Mouse (Mus musculus) spleen, adult 2 months (tissue): Measurements from ENCODE around the gene Rap1gap2. TPM values are rescaled to one million over a fixed set of nuclear protein-coding genes. Genes with fewer than 3 reads are reported as not detected.
A peak's percentile ranks its signal among the peaks of the same experiment; 100 is the strongest.

ENCODE experiments used
- DNase-seq, 2 experiments: peaks; one replicate each; pipeline versions ENCODE4 v3.0.0 to v3.0.0-alpha.2; 2012 to 2021; ENCODE audit warnings: low spot score in 2 of 2, low read depth in 1 of 2
- H3K27ac ChIP-seq: fragments of 200-500 bp; 2 replicates; pipeline ENCODE4 v1.5.1; 2012; ENCODE audit warnings: low read length, inconsistent platforms; ENCODE audit not compliant: insufficient read depth
- H3K27me3 ChIP-seq: fragments of 200-500 bp; 2 replicates; pipeline ENCODE4 v1.6.1; 2012; ENCODE audit warnings: mild to moderate bottlenecking, moderate library complexity, low read length, inconsistent platforms; ENCODE audit not compliant: control insufficient read depth, insufficient read depth
- H3K36me3 ChIP-seq: fragments of 200-500 bp; 2 replicates; pipeline ENCODE4 v1.6.1; 2012; ENCODE audit warnings: mild to moderate bottlenecking, low read length, inconsistent platforms; ENCODE audit not compliant: control insufficient read depth, insufficient read depth
- H3K4me1 ChIP-seq: fragments of 200-500 bp; 2 replicates; pipeline ENCODE4 v1.6.1; 2011; ENCODE audit warnings: inconsistent platforms; ENCODE audit not compliant: control insufficient read depth, insufficient read depth, insufficient read length
- H3K4me3 ChIP-seq: fragments of 200-500 bp; 2 replicates; pipeline ENCODE4 v1.5.1; 2011; ENCODE audit warnings: mild to moderate bottlenecking, inconsistent platforms; ENCODE audit not compliant: insufficient read depth, insufficient read length; ENCODE audit errors: extremely low read depth
- CTCF ChIP-seq: fragments of 200-500 bp; IDR thresholded peaks from 2 replicates; pipeline ENCODE4 v1.5.1; 2011; ENCODE audit warnings: mild to moderate bottlenecking, inconsistent platforms; ENCODE audit not compliant: insufficient read depth, insufficient read length, insufficient replicate concordance; ENCODE audit errors: extremely low read depth
- POLR2A ChIP-seq: fragments of 200-500 bp; IDR thresholded peaks from 2 replicates; pipeline ENCODE4 v1.6.1; 2011; ENCODE audit warnings: low read depth, low read length, inconsistent platforms
- WGBS: fragments of 180-500 bp; shearing (Covaris S2); methylation state at CpG from one replicate; pipeline ENCODE4 v1.1.7; 2018; 5-methylcytosine and 5-hydroxymethylcytosine counted together
- polyA plus RNA-seq: library from polyadenylated mRNA; depleted of rRNA; stranded (reverse); fragments of >200 nt; gene quantifications from 2 replicates; pipeline ENCODE4 v1.2.3, GENCODE M21; 2012

Gene Rap1gap2
- polyA plus RNA-seq, 1 experiment, result 11.3 TPM

GRCm38 (mm10) chr11:74637486-74637885 is 26.8 kb upstream of the Rap1gap2 start:
- Histone ChIP-seq H3K4me3 (peak overlapping the region; percentile 59; the same call in 1 of the 2 replicates), H3K4me1 (peaks cover 8% of the 10 kb centered on the region), H3K27me3 (peaks cover 9% of the 10 kb centered on the region), H3K27ac (no peak overlapping the region), H3K36me3 (no peaks in the 10 kb centered on the region)
- WGBS, result 36% methylated on average over 8 of the region's 8 CpGs
- DNase-seq, result no peak
- TF ChIP-seq CTCF (no peak), POLR2A (no peak)

- TF ChIP-seq POLR2A (no peak), CTCF (peak; percentile 68; the same call in 1 of the 2 replicates)
- peak; percentile 48 to 57 for DNase-seq
- 70% methylated on average over 5 of the region's 5 CpGs for WGBS
- H3K27ac ChIP-seq, result no peak overlapping the region
- no peaks in the 10 kb centered on the region for H3K36me3 ChIP-seq
- H3K4me3 ChIP-seq, result no peak overlapping the region
- peaks cover 9% of the 10 kb centered on the region for H3K27me3 ChIP-seq
- peaks cover 8% of the 10 kb centered on the region for H3K4me1 ChIP-seq
These were observed 24.0 kb upstream of the Rap1gap2 start for GRCm38 (mm10) chr11:74634490-74635275.

- Histone ChIP-seq H3K36me3 (no peaks in the 10 kb centered on the region), H3K4me3 (no peak overlapping the region), H3K4me1 (no peaks in the 10 kb centered on the region), H3K27me3 (0 out of 2 replicates have a peak, but pooled peaks cover 1% of the 10 kb centered on the region), H3K27ac (no peak overlapping the region)
- DNase-seq, result no peak
- 83% methylated on average over 7 of the region's 7 CpGs for whole genome bisulfite sequencing
- TF ChIP-seq CTCF (no peak), POLR2A (no peak)
These were observed 21.4 kb upstream of the Rap1gap2 start for GRCm38 (mm10) chr11:74631880-74632789.

GRCm38 (mm10) chr11:74627481-74627880 is 16.8 kb upstream of the Rap1gap2 start:
- H3K27ac ChIP-seq, result no peak overlapping the region
- DNase-seq, result no peak
- WGBS, result 67% methylated on average over 3 of the region's 3 CpGs
- no peaks in the 10 kb centered on the region for H3K4me1 ChIP-seq
- no peaks in the 10 kb centered on the region for H3K36me3 ChIP-seq
- TF ChIP-seq POLR2A, result no peak
- TF ChIP-seq CTCF, result no peak
- no peaks in the 10 kb centered on the region for H3K27me3 ChIP-seq
- no peak overlapping the region for H3K4me3 ChIP-seq

- Histone ChIP-seq H3K27me3 (no peaks in the 10 kb centered on the region), H3K27ac (no peak overlapping the region), H3K4me3 (no peak overlapping the region), H3K36me3 (no peaks in the 10 kb centered on the region), H3K4me1 (no peaks in the 10 kb centered on the region)
- no peak for DNase-seq
- no peak for TF ChIP-seq CTCF
- no peak for TF ChIP-seq POLR2A
These were observed 14.6 kb upstream of the Rap1gap2 start for GRCm38 (mm10) chr11:74625333-74625732.

GRCm38 (mm10) chr11:74623693-74624092 is 13.0 kb upstream of the Rap1gap2 start:
- no peak for DNase-seq

More at GRCm38 (mm10) chr11:74623693-74624092, 13.0 kb upstream of the Rap1gap2 start:
- no peak overlapping the region for H3K4me3 ChIP-seq
- TF ChIP-seq POLR2A, result no peak
- no peak for TF ChIP-seq CTCF
- no peak overlapping the region for H3K27ac ChIP-seq
- H3K4me1 ChIP-seq, result no peaks in the 10 kb centered on the region; the same call in 1 of the 2 replicates
- peaks cover 5% of the 10 kb centered on the region for H3K27me3 ChIP-seq
- 78% methylated on average over 6 of the region's 6 CpGs for WGBS
- no peaks in the 10 kb centered on the region for H3K36me3 ChIP-seq
